Mouse (Mus musculus): ENCODE measurements around the gene Klhl31.

Gene Klhl31

GRCm38 (mm10) chr9:77624171-77624570 lies 12.1 kb upstream of the Klhl31 start:
- no peak for DNase-seq

GRCm38 (mm10) chr9:77628676-77629075 lies 7.6 kb upstream of the Klhl31 start:
- no peak for DNase-seq

GRCm38 (mm10) chr9:77629708-77630107 lies 6.6 kb upstream of the Klhl31 start:
- no peak for DNase-seq

GRCm38 (mm10) chr9:77630764-77631163 lies 5.5 kb upstream of the Klhl31 start:
- no peak for DNase-seq

- DNase-seq: no peak
These were observed 3.9 kb upstream of the Klhl31 start for GRCm38 (mm10) chr9:77632432-77632831.

- no peak for DNase-seq
These were observed 297 bp upstream of the Klhl31 start for GRCm38 (mm10) chr9:77636003-77636402.

GRCm38 (mm10) chr9:77637357-77637756 lies 1.1 kb downstream of the Klhl31 start:
- no peak for DNase-seq

GRCm38 (mm10) chr9:77645176-77645575 lies 8.9 kb downstream of the Klhl31 start:
- no peak for DNase-seq

- no peak for DNase-seq
These were observed 15.5 kb downstream of the Klhl31 start for GRCm38 (mm10) chr9:77651847-77652246.

GRCm38 (mm10) chr9:77653907-77654306 lies 17.6 kb downstream of the Klhl31 start:
- no peak for DNase-seq

- peak; percentile 54 for DNase-seq
These were observed 19.1 kb downstream of the Klhl31 start for GRCm38 (mm10) chr9:77655181-77655934.

GRCm38 (mm10) chr9:77655935-77656288 lies 19.6 kb downstream of the Klhl31 start:
- DNase-seq: peak; percentile 68

- peak; percentile 26 for DNase-seq
These were observed 26.6 kb downstream of the Klhl31 start for GRCm38 (mm10) chr9:77662917-77663316.

- no peak for DNase-seq
These were observed 33.8 kb downstream of the Klhl31 start for GRCm38 (mm10) chr9:77670095-77670494.

GRCm38 (mm10) chr9:77671004-77671403 lies 34.7 kb downstream of the Klhl31 start:
- no peak for DNase-seq

- DNase-seq: no peak
These were observed 36.9 kb downstream of the Klhl31 start for GRCm38 (mm10) chr9:77673218-77673617.

- no peak for DNase-seq
These were observed 37.7 kb downstream of the Klhl31 start for GRCm38 (mm10) chr9:77673986-77674385.

GRCm38 (mm10) chr9:77684938-77685337 lies 48.6 kb downstream of the Klhl31 start:
- DNase-seq: no peak

GRCm38 (mm10) chr9:77685825-77686500 lies 49.7 kb downstream of the Klhl31 start:
- no peak for DNase-seq

- DNase-seq: no peak
These were observed 56.4 kb downstream of the Klhl31 start for GRCm38 (mm10) chr9:77692707-77693106.

GRCm38 (mm10) chr9:77693405-77693804 lies 57.1 kb downstream of the Klhl31 start:
- peak; percentile 28 for DNase-seq

GRCm38 (mm10) chr9:77695586-77695985 lies 59.3 kb downstream of the Klhl31 start:
- no peak for DNase-seq

- no peak for DNase-seq
These were observed 67.2 kb downstream of the Klhl31 start for GRCm38 (mm10) chr9:77703476-77703875.

GRCm38 (mm10) chr9:77704108-77704507 lies 67.8 kb downstream of the Klhl31 start:
- DNase-seq: no peak

GRCm38 (mm10) chr9:77706515-77706914 lies 70.2 kb downstream of the Klhl31 start:
- DNase-seq: no peak

Measured in kidney, postnatal 10 days (tissue).